Mouse (Mus musculus) retina, postnatal 1 day (tissue): ENCODE results near the gene Hcrt.

Experiments used
- DNase-seq: peaks from one replicate; pipeline ENCODE4 v3.0.0-alpha.2; 2012

The Hcrt gene

GRCm38 (mm10) chr11:100766726-100767125 is 4.0 kb upstream of the Hcrt start:
- no peak for DNase-seq

- peak; percentile 92 for DNase-seq
These were observed 1.1 kb downstream of the Hcrt start for GRCm38 (mm10) chr11:100761547-100762045.

- DNase-seq, result peak; percentile 81
These were observed 3.0 kb downstream of the Hcrt start, which contains the start of gene Kcnh4 for GRCm38 (mm10) chr11:100759611-100760233. Gene Kcnh4 (minus strand): TSS chr11:100759942.

GRCm38 (mm10) chr11:100758707-100759610 is 3.8 kb downstream of the Hcrt start:
- DNase-seq, result peak; percentile 73

GRCm38 (mm10) chr11:100757566-100757965 is 5.2 kb downstream of the Hcrt start:
- DNase-seq, result no peak

- DNase-seq, result peak; percentile 35
These were observed 6.3 kb downstream of the Hcrt start for GRCm38 (mm10) chr11:100756476-100756875.

GRCm38 (mm10) chr11:100754693-100755057 is 8.1 kb downstream of the Hcrt start:
- DNase-seq, result no peak

- no peak for DNase-seq
These were observed 8.6 kb downstream of the Hcrt start for GRCm38 (mm10) chr11:100754021-100754692.

GRCm38 (mm10) chr11:100752294-100752693 is 10.4 kb downstream of the Hcrt start:
- DNase-seq, result no peak

- DNase-seq, result no peak
These were observed 12.6 kb downstream of the Hcrt start for GRCm38 (mm10) chr11:100750127-100750526.

GRCm38 (mm10) chr11:100749469-100749868 is 13.3 kb downstream of the Hcrt start:
- DNase-seq, result no peak

- no peak for DNase-seq
These were observed 14.1 kb downstream of the Hcrt start for GRCm38 (mm10) chr11:100748620-100749019.

GRCm38 (mm10) chr11:100747114-100747513 is 15.6 kb downstream of the Hcrt start:
- no peak for DNase-seq

GRCm38 (mm10) chr11:100746546-100746945 is 16.2 kb downstream of the Hcrt start:
- DNase-seq, result no peak

- peak; percentile 77 for DNase-seq
These were observed 17.6 kb downstream of the Hcrt start for GRCm38 (mm10) chr11:100745085-100745484.

- DNase-seq, result no peak
These were observed 21.4 kb downstream of the Hcrt start for GRCm38 (mm10) chr11:100741348-100741747.

- DNase-seq, result no peak
These were observed 24.0 kb downstream of the Hcrt start for GRCm38 (mm10) chr11:100738749-100739148.

- DNase-seq, result peak; percentile 99
These were observed 24.6 kb downstream of the Hcrt start, which contains the start of gene Rab5c for GRCm38 (mm10) chr11:100738066-100738604. Gene Rab5c (minus strand): TSS chr11:100738215.

GRCm38 (mm10) chr11:100737105-100737733 is 25.5 kb downstream of the Hcrt start:
- no peak for DNase-seq

- DNase-seq, result no peak
These were observed 26.0 kb downstream of the Hcrt start for GRCm38 (mm10) chr11:100736746-100737080.

GRCm38 (mm10) chr11:100735954-100736745 is 26.6 kb downstream of the Hcrt start:
- no peak for DNase-seq
